Comparison of ENCODE assay signal across 9 mouse cellular contexts in genomic region chrX:103821195-103821831, GRCm38 (mm10). TPM values are rescaled to one million over a fixed set of nuclear protein-coding genes. Genes with fewer than 3 reads are reported as not detected.
A peak's percentile ranks its signal among the peaks of the same experiment; 100 is the strongest.
DNase-seq lines count a peak whose midpoint lies in the region; ATAC-seq lines count a peak whose summit lies in the region.
"Had no signal": no experiment of that assay in that cellular context is flagged by ENCODE, and none has a peak within 500 bp of the region (broad histone marks: within the 10 kb centered on the region; RNA-seq: fewer than 3 reads in every experiment).

No protein-coding gene starts in this region.

- peaks cover 11% of the 10 kb centered on the region for H3K9me3 ChIP-seq in erythroblast, embryonic 14.5 days (ENCODE audit: control insufficient read depth, low read length)
- no peaks in the 10 kb centered on the region for H3K9me3 ChIP-seq in hindbrain, embryonic 16.5 days (ENCODE audit: control insufficient read depth, low read length)
- H3K9me3 ChIP-seq in lung, embryonic 15.5 days = no peaks in the 10 kb centered on the region

- H3K27me3 ChIP-seq in erythroblast, embryonic 14.5 days (ENCODE audit: control insufficient read depth) = peaks cover 42% of the 10 kb centered on the region
- peaks cover 31% of the 10 kb centered on the region for H3K27me3 ChIP-seq in hindbrain, embryonic 16.5 days (replicated peaks; ENCODE audit: control insufficient read depth, insufficient read depth, low read length)
- peaks cover 38% of the 10 kb centered on the region for H3K27me3 ChIP-seq in lung, embryonic 15.5 days
- no peaks in the 10 kb centered on the region for H3K27me3 ChIP-seq in splenic B cell, adult 2 months (ENCODE audit: control insufficient read depth, insufficient read depth, low read length, poor library complexity, severe bottlenecking)

- peak overlapping the region; percentile 78 for H3K27ac ChIP-seq in hindbrain, embryonic 16.5 days (ENCODE audit: low read depth, low read length)
- H3K27ac ChIP-seq in lung, embryonic 15.5 days = peak overlapping the region; percentile 89

- no peaks in the 10 kb centered on the region for H3K4me1 ChIP-seq in erythroblast, embryonic 14.5 days (ENCODE audit: control insufficient read depth)
- peaks cover 3% of the 10 kb centered on the region; the same call in 1 of the 2 replicates for H3K4me1 ChIP-seq in hindbrain, embryonic 16.5 days (ENCODE audit: control insufficient read depth, insufficient read depth, low read depth, low read length)
- H3K4me1 ChIP-seq in lung, embryonic 15.5 days = peaks cover 5% of the 10 kb centered on the region; the same call in 1 of the 2 replicates

- peak overlapping the region; percentile 75 for H3K9ac ChIP-seq in hindbrain, embryonic 16.5 days (ENCODE audit: low read depth, low read length)
- H3K9ac ChIP-seq in lung, embryonic 15.5 days = peak overlapping the region; percentile 56

- 30% methylated on average over 31 of the region's 37 CpGs for WGBS in hindbrain, embryonic 16.5 days
- WGBS in lung, embryonic 15.5 days = 15% methylated on average over 37 of the region's 37 CpGs

- peak; percentile 12 for DNase-seq in urinary bladder, postnatal 25 days (ENCODE audit: low spot score)
- no peak for DNase-seq in urinary bladder, postnatal 4 days (ENCODE audit: low spot score in 2 of 2)
- DNase-seq in splenic B cell, adult 2 months (ENCODE audit: low read depth, low spot score) = peak; percentile 0
- DNase-seq in right cerebral cortex, adult 18-20 months = no peak

- peak overlapping the region; percentile 79 for H3K4me2 ChIP-seq in hindbrain, embryonic 16.5 days (ENCODE audit: low read length)
- peak overlapping the region; percentile 92 for H3K4me2 ChIP-seq in lung, embryonic 15.5 days

- no peaks in the 10 kb centered on the region for H3K36me3 ChIP-seq in erythroblast, embryonic 14.5 days (ENCODE audit: control insufficient read depth)
- H3K36me3 ChIP-seq in hindbrain, embryonic 16.5 days (ENCODE audit: control insufficient read depth, insufficient read depth, low read length) = no peaks in the 10 kb centered on the region
- no peaks in the 10 kb centered on the region for H3K36me3 ChIP-seq in lung, embryonic 15.5 days
- H3K36me3 ChIP-seq in splenic B cell, adult 2 months (ENCODE audit: control insufficient read depth, insufficient read depth, low read length, poor library complexity, severe bottlenecking) = no peaks in the 10 kb centered on the region

- peak overlapping the region; percentile 44 for H3K4me3 ChIP-seq in erythroblast, embryonic 14.5 days (replicated peaks)
- peak overlapping the region; percentile 58 for H3K4me3 ChIP-seq in hindbrain, embryonic 16.5 days (ENCODE audit: low read length)
- peak overlapping the region; percentile 56 for H3K4me3 ChIP-seq in lung, embryonic 15.5 days

- ATAC-seq in erythroblast, adult 5-6 weeks (replicated peaks; ENCODE audit: low FRiP score, poor library complexity, severe bottlenecking) = no peak
- ATAC-seq in hindbrain, embryonic 16.5 days = peak; percentile 35; the same call in 1 of the 2 replicates
- ATAC-seq in lung, embryonic 15.5 days (ENCODE audit: borderline replicate concordance, extremely low read depth, low FRiP score, low TSS enrichment) = peak; percentile 46

RNA-seq across cellular contexts. Expression of gene Slc16a2, which starts 0.5 kb away (rescaled TPM):
- 0.01 TPM in 1 of 2 replicates, not detected in the other for polyA plus RNA-seq in erythroblast, embryonic 14.5 days (2012)
- total RNA-seq in erythroblast, adult 5-6 weeks (2015; ENCODE audit: low replicate concordance) = 0.19 TPM in 1 of 2 replicates, not detected in the other
- not detected in 2 replicates for total RNA-seq in erythroblast, adult 5-6 weeks (2017; ENCODE audit: low replicate concordance)
- 23.4 and 41.9 TPM in 2 replicates for polyA plus RNA-seq in hindbrain, embryonic 16.5 days (2015; fragmentation: Nextera tagmentation; extraction: Ambion mirVana)
- polyA plus RNA-seq in lung, embryonic 15.5 days (2015; fragmentation: Nextera tagmentation; extraction: Ambion mirVana) = 14.0 and 15.8 TPM in 2 replicates
- total RNA-seq: MEL had no signal

Comparison
In these comparisons a context has a peak if more than half of its experiments do, and no peak if none do; other contexts are left out.
1. DNase-seq: peak in urinary bladder, postnatal 25 days (single experiment) and splenic B cell, adult 2 months (single experiment); none in urinary bladder, postnatal 4 days (0 of 2) and right cerebral cortex, adult 18-20 months (single experiment).
2. RNA of gene Slc16a2, which starts 0.5 kb away (polyA plus RNA-seq): 23.4 to 41.9 TPM in hindbrain, embryonic 16.5 days and 14.0 to 15.8 TPM in lung, embryonic 15.5 days; 0.01 TPM in erythroblast, embryonic 14.5 days; every median in the first group is over 10 times any median in the second.
3. Peak in every context shown above with its lines, with median percentiles within 50 percentile points of each other: H3K4me3 ChIP-seq.